Mouse (Mus musculus) kidney, adult 2 months (tissue): ENCODE data around the gene Emc9.

Source experiments
- CTCF ChIP-seq: fragments of 200-500 bp; conservative IDR thresholded peaks from 2 replicates; pipeline ENCODE4 v1.5.1; 2011; ENCODE audit warnings: low read depth, mild to moderate bottlenecking, control low read depth, low read length, moderate library complexity, mixed read lengths; ENCODE audit not compliant: insufficient read depth, insufficient read length
- POLR2A ChIP-seq: fragments of 200-500 bp; IDR thresholded peaks from one replicate; pipeline ENCODE4 v1.6.1; 2011; ENCODE audit warnings: low read depth, low read length, control low read depth

DNA sequence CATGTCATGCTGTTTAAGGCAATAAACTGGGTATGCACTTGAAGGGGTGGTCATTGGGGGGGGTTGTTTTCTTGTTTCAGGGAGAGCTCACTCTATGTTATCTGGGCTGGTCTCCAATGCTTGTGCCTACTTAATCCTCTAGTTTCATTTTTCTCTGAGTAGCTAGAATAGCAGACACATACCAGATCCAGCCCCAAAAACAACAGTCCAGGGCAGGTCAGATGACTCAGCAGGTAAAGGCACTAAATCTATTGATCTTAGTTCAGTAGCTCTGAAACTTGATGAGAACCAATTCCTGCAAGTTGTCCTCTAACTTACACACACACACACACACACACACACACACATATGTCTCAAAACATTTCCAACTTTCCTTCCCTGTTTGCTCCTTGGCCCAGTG, 13.3 kb downstream of the Emc9 start:
- TF ChIP-seq CTCF, result no peak
- no peak for TF ChIP-seq POLR2A
